Mouse (Mus musculus) Patski (cell line): ENCODE results near the gene Bmp2. TPM values are rescaled to one million over a fixed set of nuclear protein-coding genes. Genes with fewer than 3 reads are reported as not detected.

ENCODE experiments used
- ATAC-seq: fragments of 100-300 bp; one replicate; pipeline ENCODE4 v1.8.0; 2021
- CTCF ChIA-PET: fragments of 350-600 bp; sonication (Branson Sonifier 250); formaldehyde crosslinking; loops from one replicate; lab custom pipeline; 2022; ENCODE audit warnings: inconsistent platforms; lab: Charles Lee
- POLR2A ChIA-PET: fragments of 350-600 bp; sonication (Branson Sonifier 250); formaldehyde crosslinking; loops from one replicate; lab custom pipeline; 2022; ENCODE audit warnings: antibody characterized with exemption, inconsistent platforms; lab: Charles Lee
- DNase-seq: peaks from one replicate; pipeline ENCODE4 v3.0.0-alpha.2; 2011; ENCODE audit warnings: low read depth, low spot score
- H3K27me3 ChIP-seq: fragments of 371-371 bp; one replicate; pipeline ENCODE4 v1.5.1; 2021
- CTCF ChIP-seq: fragments of 100-300 bp; IDR thresholded peaks from one replicate; pipeline ENCODE4 v1.5.1; 2021
- in situ Hi-C: fragments of 300-500 bp; cut with MboI; formaldehyde crosslinking; loops from 3 replicates; pipeline ENCODE4 v1.11.1; 2018; ENCODE audit warnings: low pct_unique_long_range_greater_than_20kb, mixed read lengths
- polyA plus RNA-seq: library from polyadenylated mRNA; unstranded; gene quantifications from one replicate; pipeline ENCODE4 v1.2.3, GENCODE M21; 2021

Gene Bmp2
- polyA plus RNA-seq, 1 experiment from 2014 or later, result 0.04 TPM

GRCm38 (mm10) chr2:133529396-133529795 is 22.6 kb upstream of the Bmp2 start:
- ChIA-PET CTCF (interaction anchor here (1.0 kb wide), 1 partner anchor 13 kb away, joined by 3 read pairs; no protein-coding TSS in a partner anchor), POLR2A (no interaction called here)
- DNase-seq (no peak), ATAC-seq (no peak)
- TF ChIP-seq CTCF, result no peak
- in situ Hi-C loops, result no loop called here
- no peaks in the 10 kb centered on the region for H3K27me3 ChIP-seq

DNA sequence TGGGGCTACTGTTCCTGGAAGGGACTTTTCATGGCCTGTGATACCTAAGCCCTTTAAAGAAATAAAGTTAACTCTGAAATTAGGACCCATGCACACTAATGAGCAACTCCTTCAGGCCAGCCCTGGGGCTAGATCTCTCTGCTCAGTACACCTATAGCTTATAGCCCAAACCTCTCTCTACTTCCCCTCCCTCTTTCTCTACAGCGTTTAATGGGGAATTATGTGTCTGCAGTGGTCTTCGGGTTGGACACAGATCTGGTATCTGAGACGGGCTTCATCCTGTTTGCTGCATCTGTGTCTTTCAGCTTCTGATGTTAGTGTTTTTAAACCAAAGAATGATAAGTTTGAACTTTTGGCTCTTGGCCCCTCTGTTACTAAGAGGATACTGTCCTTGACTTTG is 18.9 kb upstream of the Bmp2 start:
- TF ChIP-seq CTCF, result no peak
- H3K27me3 ChIP-seq, result no peaks in the 10 kb centered on the region
- POLR2A ChIA-PET, result no interaction called here
- ATAC-seq (no peak), DNase-seq (no peak)
- CTCF ChIA-PET, result interaction anchor here (1.0 kb wide), 1 partner anchor 9 kb away, joined by 4 read pairs; no protein-coding TSS in a partner anchor
- in situ Hi-C loops, result no loop called here

DNA sequence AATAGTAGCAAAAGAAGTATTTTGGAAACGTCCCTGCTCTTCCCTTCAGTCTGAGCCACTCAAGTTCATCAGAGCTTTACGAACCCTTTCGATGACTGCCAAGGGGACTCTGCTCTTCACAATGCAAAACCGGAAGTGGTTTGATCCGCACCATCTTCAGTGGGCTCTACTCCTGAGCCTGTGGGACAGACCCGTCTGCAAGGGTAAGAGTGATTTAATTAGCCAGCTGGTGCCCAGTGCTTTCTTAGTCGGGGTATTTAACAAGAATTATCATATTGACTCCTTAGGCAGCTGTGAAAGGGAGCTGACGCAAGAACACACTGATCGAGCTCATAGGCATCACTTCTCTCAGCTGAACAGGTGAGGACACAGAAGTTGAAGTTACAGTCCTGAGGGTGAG is 16.5 kb upstream of the Bmp2 start:
- no peak for TF ChIP-seq CTCF
- in situ Hi-C loops, result no loop called here
- H3K27me3 ChIP-seq, result no peaks in the 10 kb centered on the region
- ChIA-PET CTCF (interaction anchor here (1.1 to 1.6 kb wide), 2 partner anchors 14 to 84 kb away, joined by 3 read pairs; no protein-coding TSS in a partner anchor), POLR2A (no interaction called here)
- DNase-seq (no peak), ATAC-seq (no peak)

DNA sequence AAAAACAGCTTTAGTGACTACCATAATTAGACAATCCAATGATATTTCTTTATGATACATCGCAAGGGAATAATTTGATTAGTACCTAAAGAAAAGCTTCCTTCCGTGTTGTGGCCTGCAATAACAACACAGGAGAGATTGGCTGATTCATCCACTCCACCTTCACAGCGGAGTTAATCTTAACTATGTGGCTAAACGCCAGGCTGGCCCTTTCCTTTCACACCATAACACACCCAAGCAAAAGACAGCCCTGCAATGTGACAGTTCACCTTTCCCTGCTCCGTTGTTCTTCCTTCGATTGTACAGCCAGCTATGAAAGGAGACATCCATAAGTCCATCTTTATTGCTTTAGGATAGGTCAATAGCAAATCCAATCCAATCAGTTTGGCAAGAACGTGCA is 15.1 kb upstream of the Bmp2 start:
- ChIA-PET POLR2A (no interaction called here), CTCF (interaction anchor here (1.1 to 1.6 kb wide), 3 partner anchors 12 to 83 kb away, joined by 3 read pairs; no protein-coding TSS in a partner anchor)
- ATAC-seq (no peak), DNase-seq (no peak)
- no peaks in the 10 kb centered on the region for H3K27me3 ChIP-seq
- TF ChIP-seq CTCF, result no peak
- in situ Hi-C loops, result no loop called here

GRCm38 (mm10) chr2:133540702-133541101 is 11.3 kb upstream of the Bmp2 start:
- ChIA-PET CTCF (no interaction called here), POLR2A (no interaction called here)
- ATAC-seq, result no peak
- no peaks in the 10 kb centered on the region for H3K27me3 ChIP-seq
- TF ChIP-seq CTCF, result no peak
- DNase-seq, result no peak
- in situ Hi-C loops, result loop anchor here (10.0 kb wide), 1 partner anchor 184 kb away; no protein-coding TSS in a partner anchor

- peak; percentile 72 for TF ChIP-seq CTCF
- in situ Hi-C loops, result loop anchor here (10.0 to 25.0 kb wide), 2 partner anchors 462 to 935 kb away; no protein-coding TSS in a partner anchor
- DNase-seq (peak; percentile 6), ATAC-seq (peak; percentile 58)
- peaks cover 12% of the 10 kb centered on the region for H3K27me3 ChIP-seq
- ChIA-PET POLR2A (no interaction called here), CTCF (no interaction called here)
Measured at GRCm38 (mm10) chr2:133550238-133550682, 1.7 kb upstream of the Bmp2 start.

GRCm38 (mm10) chr2:133552842-133553465 is 995 bp downstream of the Bmp2 start:
- ChIA-PET CTCF (no interaction called here), POLR2A (no interaction called here)
- in situ Hi-C loops, result loop anchor here (10.0 to 25.0 kb wide), 2 partner anchors 459 to 932 kb away; no protein-coding TSS in a partner anchor
- H3K27me3 ChIP-seq, result peaks cover 24% of the 10 kb centered on the region
- no peak for ATAC-seq
- no peak for DNase-seq
- TF ChIP-seq CTCF, result no peak

DNA sequence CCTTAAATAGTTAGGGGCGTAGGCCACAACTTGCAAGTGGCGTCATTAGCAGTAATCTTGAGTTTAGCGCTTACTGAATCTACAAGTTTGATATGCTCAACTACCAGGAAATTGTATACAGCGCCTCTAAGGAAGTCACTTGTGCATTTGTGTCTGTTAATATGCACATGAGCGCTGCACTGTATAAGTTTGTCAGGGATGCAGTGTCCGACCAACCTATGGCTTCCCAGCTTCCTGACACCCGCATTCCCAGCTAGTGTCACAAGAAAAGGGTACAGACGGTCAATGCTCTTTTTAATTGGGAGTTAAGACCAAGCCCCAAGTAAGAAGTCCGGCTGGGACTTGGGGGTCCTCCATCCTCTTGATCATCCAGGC is 1.9 kb downstream of the Bmp2 start:
- ChIA-PET CTCF (no interaction called here), POLR2A (no interaction called here)
- H3K27me3 ChIP-seq, result peaks cover 31% of the 10 kb centered on the region
- in situ Hi-C loops, result loop anchor here (10.0 to 25.0 kb wide), 2 partner anchors 458 to 931 kb away; no protein-coding TSS in a partner anchor
- DNase-seq, result no peak
- no peak for ATAC-seq
- TF ChIP-seq CTCF, result no peak

- DNase-seq (no peak), ATAC-seq (no peak)
- ChIA-PET POLR2A (no interaction called here), CTCF (interaction anchor here (1.9 kb wide), 1 partner anchor 47 kb away, joined by 4 read pairs; no protein-coding TSS in a partner anchor)
- peaks cover 36% of the 10 kb centered on the region for H3K27me3 ChIP-seq
- no peak for TF ChIP-seq CTCF
- in situ Hi-C loops, result loop anchor here (10.0 to 25.0 kb wide), 2 partner anchors 458 to 930 kb away; no protein-coding TSS in a partner anchor
Measured at GRCm38 (mm10) chr2:133554286-133555021, 2.5 kb downstream of the Bmp2 start.

DNA sequence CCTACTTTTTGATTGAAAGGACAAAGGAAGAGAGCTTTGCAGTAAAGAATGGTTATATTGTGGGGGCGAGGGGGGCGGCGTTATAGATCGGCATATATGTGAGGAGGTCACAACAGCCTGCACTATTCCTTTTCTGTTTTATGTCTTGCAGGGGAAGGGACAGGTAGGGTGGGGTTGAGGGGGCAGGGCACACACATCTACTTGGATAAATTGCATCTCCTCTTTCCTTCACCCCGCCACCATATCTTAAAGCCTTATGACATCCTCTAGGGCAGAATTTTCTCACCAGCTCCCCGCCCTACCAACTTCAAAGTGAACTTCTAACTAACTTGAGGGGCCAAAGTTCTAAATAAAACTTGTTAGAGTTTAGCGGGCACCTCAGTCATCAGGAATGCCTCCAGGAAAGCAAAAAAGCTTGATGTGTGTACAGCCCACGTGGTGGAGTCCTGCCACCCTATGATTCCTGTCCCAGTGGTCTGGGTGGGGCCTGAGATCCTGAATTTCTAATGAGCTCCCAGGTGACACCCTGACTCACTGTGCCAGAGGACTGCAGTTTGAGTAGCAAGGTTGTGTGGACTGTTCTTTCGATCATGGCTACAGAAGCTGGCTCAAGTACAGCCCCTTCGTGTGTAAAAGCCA is 12.4 kb downstream of the Bmp2 start:
- ChIA-PET POLR2A (interaction anchor here (0.6 kb wide), 1 partner anchor 123 kb away, joined by 3 read pairs; no protein-coding TSS in a partner anchor), CTCF (no interaction called here)

More for the DNA sequence above, 12.4 kb downstream of the Bmp2 start:
- ATAC-seq (no peak), DNase-seq (no peak)
- H3K27me3 ChIP-seq, result peaks cover 12% of the 10 kb centered on the region
- in situ Hi-C loops, result loop anchor here (25.0 kb wide), 1 partner anchor 448 kb away; no protein-coding TSS in a partner anchor
- no peak for TF ChIP-seq CTCF
